Mouse (Mus musculus) liver, embryonic 14.5 days (tissue): ENCODE measurements at regions not wholly inside any gene's neighbourhood (a gene's known extent, or its start where the extent isn't known, plus 50 kb on each side); places are given as distances from the start of the nearest gene placed in this dataset.

ENCODE experiments used
- ATAC-seq: fragments of 200-750 bp; cut with Nextera tagmentation; 2 replicates; pipeline ENCODE4 v1.8.0; 2017; ENCODE audit warnings: moderate number of reproducible peaks, mild to moderate bottlenecking, moderate library complexity; ENCODE audit not compliant: insufficient read depth
- DNase-seq, 3 experiments: peaks; one replicate each; pipeline ENCODE4 v3.0.0-alpha.2; 2012 to 2013; ENCODE audit warnings: low read depth in 3 of 3, low spot score in 3 of 3
- H3K27ac ChIP-seq: fragments of 300-500 bp; sonication (generic); 2 replicates; pipeline ENCODE4 v1.5.1; 2014; ENCODE audit warnings: moderate library complexity, mild to moderate bottlenecking, control low read depth, inconsistent platforms
- H3K27me3 ChIP-seq: fragments of 300-500 bp; sonication (generic); 2 replicates; pipeline ENCODE4 v1.6.1; 2014; ENCODE audit warnings: mild to moderate bottlenecking, low read length, moderate library complexity; ENCODE audit not compliant: control insufficient read depth, insufficient read depth
- H3K36me3 ChIP-seq: fragments of 300-500 bp; sonication (generic); replicated peaks from 2 replicates; pipeline ENCODE4 v1.6.1; 2014; ENCODE audit warnings: low read depth; ENCODE audit not compliant: control insufficient read depth, insufficient read depth
- H3K4me1 ChIP-seq, 2 experiments: fragments of 200-500 bp in 1 of 2; fragments of 300-500 bp in 1 of 2; sonication (generic) in 1 of 2; replicated peaks; 2 replicates each; pipeline ENCODE4 v1.6.1; 2012 to 2014; ENCODE audit warnings: antibody characterized with exemption in 1 of 2, inconsistent platforms in 1 of 2, low read length in 1 of 2; ENCODE audit not compliant: control insufficient read depth in 2 of 2, insufficient read depth in 2 of 2
- H3K4me2 ChIP-seq: fragments of 300-500 bp; sonication (generic); 2 replicates; pipeline ENCODE4 v1.6.1; 2014; ENCODE audit warnings: low read depth, mild to moderate bottlenecking, control low read depth, moderate library complexity
- H3K4me3 ChIP-seq, 2 experiments: fragments of 200-500 bp in 1 of 2; fragments of 300-500 bp in 1 of 2; sonication (generic) in 1 of 2; 2 replicates each; pipeline ENCODE4 v1.5.1; 2012 to 2014; ENCODE audit warnings: low read depth in 2 of 2, low read length in 2 of 2, mild to moderate bottlenecking in 2 of 2, control low read depth in 1 of 2, inconsistent platforms in 1 of 2, moderate library complexity in 1 of 2; ENCODE audit not compliant: insufficient read depth in 1 of 2
- H3K9ac ChIP-seq: fragments of 300-500 bp; sonication (generic); replicated peaks from 2 replicates; pipeline ENCODE4 v1.6.1; 2014; ENCODE audit warnings: mild to moderate bottlenecking, control low read depth, moderate library complexity
- H3K9me3 ChIP-seq: fragments of 300-500 bp; sonication (generic); 2 replicates; pipeline ENCODE4 v1.6.1; 2016; ENCODE audit warnings: low read length, mixed read lengths; ENCODE audit not compliant: control insufficient read depth
- CTCF ChIP-seq: IDR thresholded peaks from 2 replicates; pipeline ENCODE4 v1.5.1; 2016; ENCODE audit warnings: antibody characterized with exemption, low read depth, control low read depth
- EP300 ChIP-seq: IDR thresholded peaks from 2 replicates; pipeline ENCODE4 v1.6.1; 2016; ENCODE audit warnings: antibody characterized with exemption, low read depth
- WGBS: fragments of 180-500 bp; shearing (Covaris S2); extraction: QIAGEN DNeasy Blood & Tissue Kit; methylation state at CpG from one replicate; pipeline ENCODE4 v1.1.7; 2014; ENCODE audit not compliant: insufficient replicate concordance; 5-methylcytosine and 5-hydroxymethylcytosine counted together

- Histone ChIP-seq H3K4me1 (no peaks in the 10 kb centered on the region), H3K9me3 (no peaks in the 10 kb centered on the region), H3K27ac (no peak overlapping the region), H3K9ac (no peak overlapping the region), H3K4me3 (no peak overlapping the region), H3K27me3 (no peaks in the 10 kb centered on the region), H3K36me3 (no peaks in the 10 kb centered on the region), H3K4me2 (no peak overlapping the region)
- DNase-seq (no peak), ATAC-seq (no peak)
- TF ChIP-seq CTCF, result no peak
- TF ChIP-seq EP300, result no peak
- 57% methylated on average over 4 of the region's 4 CpGs for WGBS
These were observed 625.3 kb downstream of the Zfp619 start for GRCm38 (mm10) chr7:40142906-40143305.

DNA sequence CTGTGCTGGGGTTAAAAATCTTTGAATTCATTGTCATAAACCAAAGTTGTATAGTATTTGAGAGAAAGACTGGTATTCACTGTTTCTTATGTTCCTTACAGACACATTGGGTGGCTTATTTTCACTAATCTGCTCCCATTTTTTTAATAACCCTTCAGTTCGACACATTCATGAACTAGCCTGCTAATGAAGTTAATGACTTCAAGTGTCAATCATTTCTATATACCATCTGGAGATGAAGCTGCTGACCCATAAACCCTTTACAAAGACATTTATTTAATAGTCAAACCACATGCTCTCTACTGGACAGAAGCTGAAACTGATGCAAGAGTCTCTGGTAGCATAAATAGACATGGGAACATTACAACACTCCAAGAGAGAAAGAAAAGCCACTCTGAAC lies 626.9 kb downstream of the Zfp619 start:
- Histone ChIP-seq H3K9ac (no peak overlapping the region), H3K4me3 (no peak overlapping the region), H3K27ac (no peak overlapping the region)

DNA sequence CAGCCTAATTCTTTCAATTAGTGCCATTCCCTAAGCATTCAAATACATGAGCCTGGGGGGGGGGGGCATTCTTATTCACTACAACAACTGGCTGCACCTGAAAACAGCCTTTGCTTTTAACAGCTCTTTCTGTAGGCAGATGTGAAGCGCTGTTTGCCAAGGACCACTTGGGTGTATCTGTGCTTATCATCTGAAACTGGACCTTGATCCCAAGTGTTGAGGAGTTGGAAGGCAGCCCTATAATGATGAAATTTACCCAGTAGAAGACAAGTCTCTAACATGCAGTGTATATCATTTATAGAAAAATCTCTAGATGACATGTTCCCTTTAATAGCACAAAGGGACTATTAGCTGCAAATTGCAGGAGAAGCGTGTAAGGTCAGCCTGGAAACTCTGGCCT lies 660.0 kb downstream of the Zfp619 start:
- Histone ChIP-seq H3K36me3 (no peaks in the 10 kb centered on the region), H3K9ac (no peak overlapping the region), H3K4me2 (no peak overlapping the region), H3K4me1 (no peaks in the 10 kb centered on the region), H3K27ac (no peak overlapping the region), H3K9me3 (no peaks in the 10 kb centered on the region), H3K4me3 (no peak overlapping the region), H3K27me3 (no peaks in the 10 kb centered on the region)
- DNase-seq (no peak), ATAC-seq (no peak)
- TF ChIP-seq EP300 (no peak), CTCF (no peak)
- WGBS, result 64% methylated on average over 2 of the region's 2 CpGs

More for the DNA sequence above, 626.9 kb downstream of the Zfp619 start:
- no peak overlapping the region for H3K4me2 ChIP-seq
- ATAC-seq (no peak), DNase-seq (no peak)
- H3K36me3 ChIP-seq, result no peaks in the 10 kb centered on the region
- H3K27me3 ChIP-seq, result no peaks in the 10 kb centered on the region
- H3K4me1 ChIP-seq, result no peaks in the 10 kb centered on the region
- 63% methylated on average over 1 of the region's 1 CpGs for WGBS
- TF ChIP-seq EP300, result no peak
- no peak for TF ChIP-seq CTCF
- no peaks in the 10 kb centered on the region for H3K9me3 ChIP-seq

DNA sequence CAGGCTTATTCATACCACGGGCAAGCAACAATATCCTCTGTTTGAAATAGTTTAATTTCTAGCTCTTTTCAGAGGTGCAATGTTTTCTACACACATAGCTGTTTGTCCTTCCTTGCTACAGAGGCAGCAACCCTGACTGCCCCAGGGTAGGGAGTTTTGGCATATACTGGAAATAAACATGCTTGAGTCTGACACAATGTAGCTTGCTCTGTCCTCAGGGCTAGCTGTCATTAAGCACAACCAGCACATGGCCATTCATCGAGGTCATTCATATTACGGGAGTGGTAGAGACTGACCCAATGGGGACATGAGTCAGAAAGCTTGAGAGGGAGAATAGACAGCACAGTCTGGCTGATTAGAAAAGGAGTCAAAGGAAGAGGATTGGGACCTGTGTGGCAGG lies 677.8 kb downstream of the Zfp619 start:
- DNase-seq, result no peak
- 70% methylated on average over 3 of the region's 3 CpGs for WGBS

DNA sequence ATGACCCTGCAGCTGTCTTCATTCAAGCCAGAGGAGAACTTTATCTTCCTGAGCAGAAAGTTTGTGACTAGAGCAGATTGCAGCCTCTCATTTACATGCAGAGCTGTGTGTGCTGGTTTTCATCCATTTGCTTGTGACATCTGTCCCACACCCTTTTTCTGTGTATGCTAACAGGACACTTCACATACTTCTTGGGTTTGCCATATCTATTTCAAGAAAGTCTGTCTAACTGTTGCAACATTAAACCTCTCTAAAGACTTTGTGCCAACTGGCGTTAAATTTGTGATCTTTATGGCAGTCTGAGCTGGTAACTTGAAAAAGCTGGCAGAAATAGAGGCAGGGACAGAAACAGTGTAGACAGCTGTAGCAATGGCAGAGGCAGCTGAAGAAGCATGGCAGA lies 685.0 kb downstream of the Zfp619 start:
- Histone ChIP-seq H3K4me2 (no peak overlapping the region), H3K4me1 (no peaks in the 10 kb centered on the region), H3K36me3 (no peaks in the 10 kb centered on the region), H3K9ac (no peak overlapping the region), H3K27me3 (no peaks in the 10 kb centered on the region), H3K9me3 (no peaks in the 10 kb centered on the region), H3K27ac (no peak overlapping the region), H3K4me3 (no peak overlapping the region)
- WGBS, result 47% methylated on average over 1 of the region's 1 CpGs
- ATAC-seq, result no peak
- DNase-seq, result no peak
- TF ChIP-seq CTCF (no peak), EP300 (no peak)

More for the DNA sequence above, 677.8 kb downstream of the Zfp619 start:
- TF ChIP-seq EP300 (no peak), CTCF (no peak)
- Histone ChIP-seq H3K4me1 (no peaks in the 10 kb centered on the region), H3K9ac (no peak overlapping the region), H3K9me3 (no peaks in the 10 kb centered on the region), H3K4me3 (no peak overlapping the region), H3K27me3 (no peaks in the 10 kb centered on the region), H3K36me3 (no peaks in the 10 kb centered on the region), H3K27ac (no peak overlapping the region), H3K4me2 (no peak overlapping the region)
- no peak for ATAC-seq
